Mouse (Mus musculus) cerebellum, postnatal 4 days (tissue): ENCODE measurements around the gene Lyzl6.

Experiments used
- DNase-seq, 2 experiments: peaks; one replicate each; pipeline ENCODE4 v3.0.0; 2022; ENCODE audit warnings: low spot score in 2 of 2, mixed read lengths in 1 of 2

Gene Lyzl6

DNA sequence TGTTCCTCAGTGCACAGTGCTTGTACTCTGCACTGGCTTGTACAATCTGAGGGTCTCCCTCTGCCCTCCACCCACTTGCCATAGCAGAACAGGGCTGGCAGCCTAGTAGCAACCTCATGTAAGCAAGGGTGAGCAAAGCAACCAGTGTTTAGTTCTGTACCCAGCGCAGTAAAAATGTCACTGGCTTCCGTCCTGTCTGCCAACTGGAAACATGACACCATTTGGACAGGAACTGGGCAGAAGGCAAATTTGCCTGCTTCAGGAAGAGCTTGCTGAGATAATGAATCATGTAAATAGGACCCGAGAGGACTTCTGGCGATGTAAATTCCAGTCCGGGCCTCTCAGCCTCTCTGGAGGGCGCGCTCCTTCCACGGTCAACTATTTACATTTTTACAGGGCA is 7.0 kb upstream of the Lyzl6 start:
- DNase-seq, result no peak

DNA sequence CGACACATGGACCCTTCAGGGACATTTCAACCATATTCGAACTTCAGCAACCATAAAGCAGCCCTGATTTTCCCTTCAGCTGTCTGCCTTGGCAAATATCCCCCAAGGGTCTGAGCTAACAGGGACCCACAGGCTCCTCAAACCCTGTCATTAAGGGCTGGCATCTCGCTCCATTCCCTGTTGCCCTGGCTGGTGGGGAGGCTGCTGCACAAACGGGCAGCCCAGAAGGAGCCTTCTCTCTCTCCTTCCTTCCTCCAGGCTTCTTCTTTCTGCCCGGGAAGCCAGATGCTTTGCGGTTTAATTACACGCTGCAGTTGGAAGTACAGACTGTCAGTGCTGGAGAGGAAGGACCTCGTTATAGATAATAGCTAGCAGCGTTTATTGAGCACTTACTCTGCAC is 4.5 kb upstream of the Lyzl6 start:
- no peak for DNase-seq

DNA sequence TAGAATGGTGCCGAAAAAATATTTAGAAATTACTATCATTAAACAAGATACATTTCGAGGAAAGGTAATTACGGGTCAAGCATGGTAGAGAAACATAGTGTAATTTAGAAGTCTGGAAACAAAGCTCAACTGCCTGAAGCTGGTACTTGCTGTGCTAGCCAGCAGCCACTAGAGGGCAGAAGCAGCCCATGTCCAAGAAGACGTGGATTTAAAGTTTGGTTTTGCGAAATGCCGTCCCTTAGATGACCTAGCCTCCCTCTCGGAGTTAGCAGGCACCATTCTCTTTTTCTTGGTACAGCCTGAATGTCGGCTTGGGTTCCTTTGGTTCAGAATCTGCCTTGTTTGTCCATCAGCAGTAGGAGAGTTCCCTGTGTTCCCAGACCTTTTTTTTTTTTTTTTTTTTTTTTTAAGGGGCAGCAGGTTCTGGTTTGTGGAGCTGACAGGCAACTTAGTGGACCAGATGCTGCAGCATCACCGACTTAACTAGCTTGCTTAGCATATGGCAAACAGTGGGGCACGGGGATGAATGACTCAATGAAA is 787 bp upstream of the Lyzl6 start:
- DNase-seq, result peak; percentile 55 to 65

DNA sequence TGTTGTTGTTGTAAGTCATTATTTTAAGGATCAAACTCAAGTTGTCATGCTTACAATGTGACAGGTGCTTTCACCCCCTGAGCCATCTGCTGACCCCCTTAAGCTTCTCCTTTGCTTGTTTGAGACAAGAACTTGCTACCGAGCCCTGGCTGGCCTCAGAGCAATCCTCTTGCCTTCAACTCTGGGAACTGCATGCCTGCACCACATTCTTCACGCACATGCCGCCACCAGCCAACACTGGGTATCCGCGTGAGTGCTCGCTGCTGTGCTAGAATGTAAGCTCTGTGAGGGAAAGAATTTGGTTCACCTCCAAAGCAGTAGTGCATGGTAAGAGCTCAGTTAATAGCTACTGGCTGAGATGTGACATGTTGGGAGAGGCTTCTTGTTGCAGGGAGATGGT is 2.4 kb downstream of the Lyzl6 start:
- DNase-seq, result no peak

DNA sequence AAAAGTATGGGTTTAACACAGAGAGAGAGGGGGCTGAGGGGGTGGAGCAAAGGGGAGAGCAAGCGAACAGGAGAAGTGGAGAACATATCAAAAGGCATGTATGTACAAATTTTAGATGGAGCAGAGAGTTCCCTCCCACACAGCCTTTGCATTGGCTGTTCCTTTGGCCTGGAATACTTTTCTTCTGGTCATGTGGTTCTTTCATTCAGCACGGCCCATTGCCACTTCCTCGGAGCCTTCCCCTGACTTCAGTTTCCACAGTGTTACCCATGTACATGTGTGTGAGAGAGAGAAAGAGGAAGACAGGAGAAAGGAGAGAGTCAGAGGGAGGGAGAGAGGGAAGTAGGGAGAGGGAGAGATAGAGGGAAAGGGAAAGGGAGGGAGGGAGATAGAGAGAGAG is 3.2 kb downstream of the Lyzl6 start:
- DNase-seq, result no peak

GRCm38 (mm10) chr11:103634806-103635205 is 3.9 kb downstream of the Lyzl6 start:
- no peak for DNase-seq

GRCm38 (mm10) chr11:103627453-103627852 is 11.2 kb downstream of the Lyzl6 start:
- no peak for DNase-seq

GRCm38 (mm10) chr11:103621040-103621439 is 17.6 kb downstream of the Lyzl6 start, which contains the start of gene Gm884:
Gene Gm884, minus strand, starts transcription at chr11:103621140.
- no peak for DNase-seq

- no peak for DNase-seq
Measured at GRCm38 (mm10) chr11:103610772-103611171, 27.9 kb downstream of the Lyzl6 start.

GRCm38 (mm10) chr11:103606611-103607010 is 32.1 kb downstream of the Lyzl6 start:
- no peak for DNase-seq
